Mouse (Mus musculus): ENCODE measurements around the gene Efcab11.

DNA sequence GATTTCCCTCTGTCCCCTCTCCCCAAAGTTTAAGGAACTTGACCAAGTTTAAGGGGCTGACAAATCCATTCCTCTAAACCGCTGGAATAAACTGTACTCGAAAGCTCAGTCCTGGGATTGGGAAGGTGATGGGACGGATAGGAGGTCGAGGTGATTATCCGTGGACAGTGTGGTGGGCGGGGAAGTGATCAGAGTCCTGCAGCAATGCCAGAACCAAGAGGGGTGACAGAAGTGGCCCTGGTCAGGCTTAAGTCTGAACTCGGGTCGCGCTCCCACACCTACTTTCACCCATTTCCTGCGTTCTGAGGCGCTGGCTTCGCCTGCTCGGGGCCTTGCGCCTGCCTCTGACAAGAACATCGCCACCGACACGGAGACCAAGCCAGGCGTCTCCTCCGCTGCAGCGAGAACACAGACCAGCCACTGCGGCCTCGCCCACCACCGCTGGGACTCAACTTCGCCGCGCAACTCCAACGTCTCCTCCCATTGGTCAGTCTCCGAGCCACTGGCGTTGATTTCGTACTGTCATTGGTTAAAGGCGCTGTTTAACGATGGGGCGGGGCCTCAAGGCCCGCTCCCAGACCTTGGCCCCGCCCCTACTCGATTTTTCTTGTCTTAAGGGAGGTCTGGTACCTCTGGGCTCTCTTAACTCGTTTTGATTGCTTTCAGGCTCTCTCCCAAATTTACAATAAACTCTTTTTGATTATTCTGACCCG, 1.1 kb downstream of the Efcab11 start:
- TF ChIP-seq CTCF (IDR thresholded peaks at IDR 0.05; ENCODE audit: low read depth) = no peak
- no peak for TF ChIP-seq EP300 (optimal IDR thresholded peaks at IDR 0.05)
